Mouse (Mus musculus): Measurements from ENCODE around the gene Ccr7. TPM values are rescaled to one million over a fixed set of nuclear protein-coding genes. Genes with fewer than 3 reads are reported as not detected.

The Ccr7 gene
- polyA plus RNA-seq, 1 experiment from 2014 or later = 0.19 TPM

DNA sequence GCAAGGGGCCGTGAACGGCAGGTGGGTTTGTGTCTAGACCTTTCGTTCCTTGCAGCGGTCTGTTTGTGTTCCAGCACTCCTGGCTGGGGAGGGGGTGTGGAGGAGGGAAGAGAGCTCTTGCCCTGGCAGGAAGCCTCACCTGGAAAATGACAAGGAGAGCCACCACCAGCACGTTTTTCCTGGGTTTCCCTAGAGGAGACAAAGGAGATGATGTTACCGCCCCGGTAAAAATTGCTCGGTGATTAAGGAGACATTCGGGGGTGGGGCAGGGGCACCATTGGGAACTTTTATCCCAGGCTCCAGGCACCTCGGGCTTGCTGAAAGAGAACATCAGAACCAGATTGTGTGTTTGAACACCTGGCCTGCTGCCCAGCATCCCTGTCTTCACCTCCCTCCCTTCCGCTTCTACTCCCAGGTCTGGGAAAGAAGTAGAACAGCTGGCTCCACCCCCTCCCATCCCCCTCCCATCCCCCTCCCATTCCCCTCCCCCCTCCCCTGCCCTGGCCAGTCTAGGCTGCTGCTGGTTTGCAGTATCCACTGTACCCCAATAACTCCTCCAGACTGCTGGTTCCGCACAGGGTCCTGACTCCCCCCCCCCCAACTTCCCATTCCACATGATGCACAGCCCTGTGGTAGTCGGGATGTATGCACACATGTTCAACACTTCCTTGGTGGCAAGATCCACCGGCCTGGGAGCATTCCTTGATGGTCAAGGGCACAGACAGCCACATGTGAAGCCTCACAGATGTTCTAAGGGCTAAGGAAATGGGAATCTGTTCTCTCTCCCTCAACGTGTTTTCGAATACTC lies 5.8 kb downstream of the Ccr7 start:
- ATAC-seq (ENCODE audit: insufficient read depth, low FRiP score) = 0 out of 2 replicates have a peak, but pooled peaks have one; percentile 4
- WGBS = 10% methylated on average over 15 of the region's 16 CpGs
- Histone ChIP-seq H3K36me3 (ENCODE audit: control insufficient read depth, insufficient read depth, low read length) (no peaks in the 10 kb centered on the region), H3K4me3 (replicated peaks; ENCODE audit: low read length) (no peak overlapping the region), H3K9me3 (replicated peaks; ENCODE audit: control insufficient read depth, low read length) (no peaks in the 10 kb centered on the region), H3K4me1 (ENCODE audit: control insufficient read depth, insufficient read depth, low read length) (peaks cover 33% of the 10 kb centered on the region), H3K27me3 (ENCODE audit: control insufficient read depth, insufficient read depth, low read length) (no peaks in the 10 kb centered on the region), H3K27ac (ENCODE audit: low read length) (peak overlapping the region; percentile 95), H3K4me2 (ENCODE audit: low read depth, low read length) (peak overlapping the region; percentile 23; the same call in 1 of the 2 replicates), H3K9ac (ENCODE audit: low read length) (peak overlapping the region; percentile 44)

DNA sequence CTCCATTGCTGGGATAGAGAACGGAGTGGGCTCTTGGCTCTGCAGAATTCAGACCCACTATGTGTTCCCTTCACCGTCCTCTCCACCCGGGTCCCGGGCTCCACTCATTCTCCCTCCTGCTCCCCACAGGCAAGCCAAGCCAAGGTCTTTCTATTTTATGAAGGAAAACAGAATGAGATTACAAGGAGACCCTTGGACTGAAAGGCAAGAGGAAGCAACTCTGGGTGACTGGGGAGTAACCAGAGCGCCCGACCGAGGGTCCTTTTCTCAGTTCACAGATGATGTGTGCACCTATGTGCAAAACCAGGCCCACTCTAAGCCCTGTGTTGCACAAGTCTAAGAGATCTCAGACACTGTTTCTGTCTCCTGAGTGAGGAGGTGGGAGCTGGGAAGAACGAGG lies 6.5 kb downstream of the Ccr7 start:
- ATAC-seq (ENCODE audit: insufficient read depth, low FRiP score) = no peak
- Histone ChIP-seq H3K9ac (ENCODE audit: low read length) (peak overlapping the region; percentile 34), H3K27ac (ENCODE audit: low read length) (peak overlapping the region; percentile 95), H3K4me3 (replicated peaks; ENCODE audit: low read length) (no peak overlapping the region), H3K4me2 (ENCODE audit: low read depth, low read length) (peak overlapping the region; percentile 17; the same call in 1 of the 2 replicates), H3K4me1 (ENCODE audit: control insufficient read depth, insufficient read depth, low read length) (peaks cover 33% of the 10 kb centered on the region), H3K9me3 (replicated peaks; ENCODE audit: control insufficient read depth, low read length) (no peaks in the 10 kb centered on the region), H3K36me3 (ENCODE audit: control insufficient read depth, insufficient read depth, low read length) (no peaks in the 10 kb centered on the region), H3K27me3 (ENCODE audit: control insufficient read depth, insufficient read depth, low read length) (no peaks in the 10 kb centered on the region)
- WGBS = 48% methylated on average over 8 of the region's 8 CpGs

DNA sequence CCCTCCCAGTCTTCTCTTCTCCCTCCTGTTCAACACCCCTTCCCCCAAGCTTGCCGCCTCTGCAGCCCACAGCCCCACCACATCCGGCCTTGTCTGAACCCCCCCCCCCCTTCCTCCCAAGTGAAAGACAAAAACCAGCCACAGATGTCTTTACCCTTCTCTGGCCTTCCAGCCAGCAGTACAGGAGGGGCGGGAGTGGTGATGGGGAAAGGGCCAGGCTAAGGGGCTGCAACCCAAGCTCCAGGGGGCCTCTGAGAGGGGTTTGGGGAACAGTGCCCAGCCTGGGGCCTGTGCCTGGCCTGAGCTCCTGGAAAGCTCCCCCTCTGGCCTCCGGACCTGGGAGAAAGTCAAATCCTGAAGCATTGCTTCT lies 7.0 kb downstream of the Ccr7 start:
- no peak overlapping the region for H3K4me2 ChIP-seq (ENCODE audit: low read depth, low read length)
- no peaks in the 10 kb centered on the region for H3K36me3 ChIP-seq (ENCODE audit: control insufficient read depth, insufficient read depth, low read length)
- H3K9me3 ChIP-seq (replicated peaks; ENCODE audit: control insufficient read depth, low read length) = no peaks in the 10 kb centered on the region
- 0 out of 2 replicates have a peak overlapping the region, but pooled peaks have one; percentile 55 for H3K9ac ChIP-seq (ENCODE audit: low read length)
- ATAC-seq (ENCODE audit: insufficient read depth, low FRiP score) = peak; percentile 73; the same call in 1 of the 2 replicates
- peaks cover 36% of the 10 kb centered on the region for H3K4me1 ChIP-seq (ENCODE audit: control insufficient read depth, insufficient read depth, low read length)
- H3K4me3 ChIP-seq (replicated peaks; ENCODE audit: low read length) = no peak overlapping the region
- 24% methylated on average over 4 of the region's 4 CpGs for WGBS
- H3K27ac ChIP-seq (ENCODE audit: low read length) = peak overlapping the region; percentile 95
- H3K27me3 ChIP-seq (ENCODE audit: control insufficient read depth, insufficient read depth, low read length) = no peaks in the 10 kb centered on the region

GRCm38 (mm10) chr11:99147041-99147919 lies 7.6 kb downstream of the Ccr7 start:
- H3K4me1 ChIP-seq (ENCODE audit: control insufficient read depth, insufficient read depth, low read length) = peaks cover 37% of the 10 kb centered on the region
- 25% methylated on average over 17 of the region's 17 CpGs for WGBS
- H3K4me2 ChIP-seq (ENCODE audit: low read depth, low read length) = 0 out of 2 replicates have a peak overlapping the region, but pooled peaks have one; percentile 21
- H3K9me3 ChIP-seq (replicated peaks; ENCODE audit: control insufficient read depth, low read length) = no peaks in the 10 kb centered on the region
- H3K27ac ChIP-seq (ENCODE audit: low read length) = peak overlapping the region; percentile 95
- H3K9ac ChIP-seq (ENCODE audit: low read length) = peak overlapping the region; percentile 55
- peak; percentile 25; the same call in 1 of the 2 replicates for ATAC-seq (ENCODE audit: insufficient read depth, low FRiP score)
- no peaks in the 10 kb centered on the region for H3K36me3 ChIP-seq (ENCODE audit: control insufficient read depth, insufficient read depth, low read length)
- no peaks in the 10 kb centered on the region for H3K27me3 ChIP-seq (ENCODE audit: control insufficient read depth, insufficient read depth, low read length)
- no peak overlapping the region for H3K4me3 ChIP-seq (replicated peaks; ENCODE audit: low read length)

DNA sequence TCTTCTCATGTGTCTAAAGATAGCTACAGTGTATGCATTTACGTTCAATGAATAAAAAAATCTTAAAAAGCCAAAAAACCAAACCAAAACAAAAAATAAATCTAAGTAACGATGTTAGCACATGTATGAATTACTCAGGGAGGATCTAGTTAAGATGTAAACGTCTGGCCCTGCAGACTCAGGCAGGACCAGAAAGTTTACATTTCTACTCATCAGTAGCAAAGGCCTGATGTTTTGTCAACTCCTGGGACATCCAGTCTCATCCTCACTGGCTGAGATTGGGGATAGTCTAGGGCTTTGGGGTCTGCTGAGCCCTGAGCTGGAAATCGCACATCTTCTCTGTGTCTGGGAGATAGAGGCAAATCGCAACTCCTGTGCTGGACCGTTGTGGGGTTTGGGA lies 8.3 kb downstream of the Ccr7 start:
- H3K27me3 ChIP-seq (ENCODE audit: control insufficient read depth, insufficient read depth, low read length) = no peaks in the 10 kb centered on the region
- no peak overlapping the region for H3K4me3 ChIP-seq (replicated peaks; ENCODE audit: low read length)
- no peaks in the 10 kb centered on the region for H3K9me3 ChIP-seq (replicated peaks; ENCODE audit: control insufficient read depth, low read length)
- 66% methylated on average over 6 of the region's 6 CpGs for WGBS
- ATAC-seq (ENCODE audit: insufficient read depth, low FRiP score) = no peak
- H3K4me2 ChIP-seq (ENCODE audit: low read depth, low read length) = no peak overlapping the region
- peak overlapping the region; percentile 28 for H3K9ac ChIP-seq (ENCODE audit: low read length)
- peaks cover 43% of the 10 kb centered on the region for H3K4me1 ChIP-seq (ENCODE audit: control insufficient read depth, insufficient read depth, low read length)
- no peaks in the 10 kb centered on the region for H3K36me3 ChIP-seq (ENCODE audit: control insufficient read depth, insufficient read depth, low read length)
- H3K27ac ChIP-seq (ENCODE audit: low read length) = peak overlapping the region; percentile 95

- no peak for ATAC-seq (ENCODE audit: insufficient read depth, low FRiP score)
- Histone ChIP-seq H3K9me3 (replicated peaks; ENCODE audit: control insufficient read depth, low read length) (no peaks in the 10 kb centered on the region), H3K4me3 (replicated peaks; ENCODE audit: low read length) (no peak overlapping the region), H3K9ac (ENCODE audit: low read length) (no peak overlapping the region), H3K27me3 (ENCODE audit: control insufficient read depth, insufficient read depth, low read length) (no peaks in the 10 kb centered on the region), H3K4me1 (ENCODE audit: control insufficient read depth, insufficient read depth, low read length) (peaks cover 43% of the 10 kb centered on the region), H3K27ac (ENCODE audit: low read length) (no peak overlapping the region), H3K36me3 (ENCODE audit: control insufficient read depth, insufficient read depth, low read length) (no peaks in the 10 kb centered on the region), H3K4me2 (ENCODE audit: low read depth, low read length) (no peak overlapping the region)
- WGBS = 96% methylated on average over 16 of the region's 16 CpGs
Measured at GRCm38 (mm10) chr11:99145765-99146164, 9.1 kb downstream of the Ccr7 start.

GRCm38 (mm10) chr11:99144940-99145339 lies 9.9 kb downstream of the Ccr7 start:
- no peak overlapping the region for H3K9ac ChIP-seq (ENCODE audit: low read length)
- H3K27ac ChIP-seq (ENCODE audit: low read length) = no peak overlapping the region
- H3K4me2 ChIP-seq (ENCODE audit: low read depth, low read length) = no peak overlapping the region
- no peaks in the 10 kb centered on the region for H3K27me3 ChIP-seq (ENCODE audit: control insufficient read depth, insufficient read depth, low read length)
- H3K4me1 ChIP-seq (ENCODE audit: control insufficient read depth, insufficient read depth, low read length) = peaks cover 43% of the 10 kb centered on the region
- H3K36me3 ChIP-seq (ENCODE audit: control insufficient read depth, insufficient read depth, low read length) = no peaks in the 10 kb centered on the region
- WGBS = 88% methylated on average over 23 of the region's 23 CpGs
- no peak overlapping the region for H3K4me3 ChIP-seq (replicated peaks; ENCODE audit: low read length)
- H3K9me3 ChIP-seq (replicated peaks; ENCODE audit: control insufficient read depth, low read length) = no peaks in the 10 kb centered on the region
- ATAC-seq (ENCODE audit: insufficient read depth, low FRiP score) = no peak

- 62% methylated on average over 5 of the region's 5 CpGs for WGBS
- Histone ChIP-seq H3K9ac (ENCODE audit: low read length) (no peak overlapping the region), H3K36me3 (ENCODE audit: control insufficient read depth, insufficient read depth, low read length) (no peaks in the 10 kb centered on the region), H3K4me3 (replicated peaks; ENCODE audit: low read length) (no peak overlapping the region), H3K4me1 (ENCODE audit: control insufficient read depth, insufficient read depth, low read length) (peaks cover 39% of the 10 kb centered on the region), H3K9me3 (replicated peaks; ENCODE audit: control insufficient read depth, low read length) (no peaks in the 10 kb centered on the region), H3K4me2 (ENCODE audit: low read depth, low read length) (no peak overlapping the region), H3K27ac (ENCODE audit: low read length) (no peak overlapping the region), H3K27me3 (ENCODE audit: control insufficient read depth, insufficient read depth, low read length) (no peaks in the 10 kb centered on the region)
- ATAC-seq (ENCODE audit: insufficient read depth, low FRiP score) = no peak
Measured at GRCm38 (mm10) chr11:99144456-99144855, 10.4 kb downstream of the Ccr7 start.
